Mouse (Mus musculus) central nervous system, embryonic 11.5 days (tissue): ENCODE data around the gene Olfr1284. TPM values are rescaled to one million over a fixed set of nuclear protein-coding genes. Genes with fewer than 3 reads are reported as not detected.

ENCODE experiments used
- polyA plus RNA-seq: library from polyadenylated mRNA; depleted of rRNA; stranded (reverse); fragments of >200 nt; gene quantifications from 2 replicates; pipeline ENCODE4 v1.2.3, GENCODE M21; 2012; rRNA removed

Olfr1284 gene
- polyA plus RNA-seq, result not detected in 2 replicates

GRCm38 (mm10) chr2:111375222-111375621 is at the start of gene Olfr1284:
Olfr1284 (plus strand) TSS chr2:111375522.

GRCm38 (mm10) chr2:111326220-111326619 is 49.1 kb upstream of the Olfr1284 start, which contains the start of gene Olfr1281:
Olfr1281 (plus strand) TSS chr2:111326520.

GRCm38 (mm10) chr2:111335976-111336375 is 39.3 kb upstream of the Olfr1284 start, which contains the start of gene Olfr1282:
Olfr1282 (minus strand) TSS chr2:111336076.

GRCm38 (mm10) chr2:111366490-111366889 is 8.8 kb upstream of the Olfr1284 start, which contains the start of gene Olfr1283:
Olfr1283 (plus strand) TSS chr2:111366790.

GRCm38 (mm10) chr2:111422931-111423330 is 47.6 kb downstream of the Olfr1284 start, which contains the start of gene Olfr1286:
Olfr1286 (minus strand) TSS chr2:111423115.

Other genes starting within 250 kb of the Olfr1284 start
- gene Gm15130, start 222.6 kb upstream of the Olfr1284 start, polyA plus RNA-seq, result not detected in 2 replicates
- not detected in 2 replicates for gene 4930430A15Rik, start 145.9 kb upstream of the Olfr1284 start, polyA plus RNA-seq
- not detected in 2 replicates for gene Olfr1275, start 140.2 kb upstream of the Olfr1284 start, polyA plus RNA-seq
- gene Olfr1276, start 121.0 kb upstream of the Olfr1284 start, polyA plus RNA-seq, result not detected in 2 replicates
- gene Olfr1277, start 101.4 kb upstream of the Olfr1284 start, polyA plus RNA-seq, result not detected in 2 replicates
- gene Olfr1278, start 85.4 kb upstream of the Olfr1284 start, polyA plus RNA-seq, result not detected in 2 replicates
- not detected in 2 replicates for gene Olfr1279, start 74.9 kb upstream of the Olfr1284 start, polyA plus RNA-seq
- not detected in 2 replicates for gene Olfr1280, start 61.5 kb upstream of the Olfr1284 start, polyA plus RNA-seq
- gene Olfr1281, start 49.0 kb upstream of the Olfr1284 start, polyA plus RNA-seq, result not detected in 2 replicates
- not detected in 2 replicates for gene Olfr1282, start 39.4 kb upstream of the Olfr1284 start, polyA plus RNA-seq
- gene Olfr1283, start 8.7 kb upstream of the Olfr1284 start, polyA plus RNA-seq, result not detected in 2 replicates
- not detected in 2 replicates for gene Olfr1286, start 47.6 kb downstream of the Olfr1284 start, polyA plus RNA-seq
- not detected in 2 replicates for gene Olfr1287, start 73.6 kb downstream of the Olfr1284 start, polyA plus RNA-seq
- not detected in 2 replicates for gene Olfr1288, start 98.6 kb downstream of the Olfr1284 start, polyA plus RNA-seq
- not detected in 2 replicates for gene Olfr1289, start 105.3 kb downstream of the Olfr1284 start, polyA plus RNA-seq
- not detected in 2 replicates for gene Olfr1290, start 118.3 kb downstream of the Olfr1284 start, polyA plus RNA-seq
- not detected in 2 replicates for gene Olfr1291-ps1, start 121.7 kb downstream of the Olfr1284 start, polyA plus RNA-seq
- gene Olfr1293-ps, start 149.7 kb downstream of the Olfr1284 start, polyA plus RNA-seq, result not detected in 2 replicates
- gene Olfr1294, start 164.8 kb downstream of the Olfr1284 start, polyA plus RNA-seq, result not detected in 2 replicates
- gene Olfr1295, start 194.2 kb downstream of the Olfr1284 start, polyA plus RNA-seq, result not detected in 2 replicates